Mouse (Mus musculus): ENCODE results near the gene Mlph. TPM values are rescaled to one million over a fixed set of nuclear protein-coding genes. Genes with fewer than 3 reads are reported as not detected.

The Mlph gene
- 0.06 and 0.13 TPM in 2 replicates for polyA plus RNA-seq (2015; fragmentation: Nextera tagmentation; extraction: Ambion mirVana)

DNA sequence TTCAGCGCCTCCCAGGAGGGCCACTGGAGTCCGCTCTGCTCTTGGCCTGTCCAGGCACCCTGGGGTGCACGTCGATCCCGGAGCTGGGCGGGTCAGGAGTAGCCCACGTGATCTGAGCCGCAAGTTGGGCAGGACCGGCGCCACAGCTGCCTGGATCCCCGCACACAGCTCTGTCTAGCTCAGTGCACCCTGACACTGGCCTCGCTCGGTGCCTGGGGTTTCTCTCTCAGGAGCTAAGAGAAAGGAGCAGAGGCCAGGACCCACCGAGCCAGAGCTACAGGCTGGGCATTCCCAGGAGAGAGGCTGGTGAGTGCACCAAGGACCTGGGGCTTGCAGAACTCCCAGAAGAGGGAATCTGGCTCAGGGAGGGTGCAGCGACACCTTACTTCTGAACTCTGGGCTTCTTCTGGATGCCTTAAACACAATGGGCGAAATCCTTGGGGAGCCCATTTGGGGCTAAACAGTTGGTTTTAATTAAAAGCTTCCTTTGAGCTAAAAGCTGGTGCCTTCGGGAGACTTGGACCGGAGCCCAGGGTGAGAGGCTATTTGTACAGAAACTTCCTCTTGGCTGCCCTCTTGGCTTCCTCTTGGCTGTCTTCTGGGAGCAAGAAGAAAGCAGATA, at the start of gene Mlph:
Mlph (plus strand) TSS at position 138 of the 622 bp plus-strand sequence.
- peaks cover 19% of the 10 kb centered on the region; the same call in 1 of the 2 replicates for H3K27me3 ChIP-seq
- 11% methylated on average over 18 of the region's 18 CpGs for WGBS
- H3K27ac ChIP-seq: no peak within 1 kb of the TSS
- ATAC-seq: no peak; the same call in 1 of the 2 replicates
- H3K4me2 ChIP-seq (replicated peaks): peak within 1 kb of the TSS; percentile 42
- H3K4me1 ChIP-seq (replicated peaks): peaks cover 8% of the 10 kb centered on the region
- H3K36me3 ChIP-seq: no peaks in the 10 kb centered on the region
- H3K9me3 ChIP-seq: 0 out of 2 replicates have a peak, but pooled peaks cover 7% of the 10 kb centered on the region
- no peak within 1 kb of the TSS for H3K4me3 ChIP-seq (replicated peaks)
- no peak within 1 kb of the TSS for H3K9ac ChIP-seq (replicated peaks)

DNA sequence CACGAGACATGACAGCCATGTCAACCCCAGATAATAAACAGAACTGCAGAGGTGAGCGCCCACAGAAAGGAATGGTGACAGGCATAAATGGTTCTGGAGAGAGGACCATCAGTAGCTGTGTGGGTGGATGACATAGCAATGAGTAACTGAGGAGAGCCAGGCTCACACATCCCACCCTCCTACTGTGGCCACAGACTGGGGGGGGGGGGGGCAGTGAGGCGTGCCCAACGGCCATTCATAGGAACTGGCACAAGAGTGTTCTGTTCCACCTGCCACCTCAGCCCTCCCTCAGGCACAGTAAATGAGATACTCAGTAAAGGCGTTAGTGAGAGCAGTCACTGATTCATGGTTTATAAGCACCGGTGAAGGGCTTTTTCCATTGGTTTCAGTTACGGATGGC, 48.2 kb upstream of the Mlph start:
- Histone ChIP-seq H3K4me2 (replicated peaks) (no peak overlapping the region), H3K9ac (replicated peaks) (no peak overlapping the region), H3K4me1 (replicated peaks) (no peaks in the 10 kb centered on the region), H3K27ac (no peak overlapping the region), H3K27me3 (no peaks in the 10 kb centered on the region), H3K36me3 (no peaks in the 10 kb centered on the region), H3K9me3 (peaks cover 5% of the 10 kb centered on the region; the same call in 1 of the 2 replicates), H3K4me3 (replicated peaks) (no peak overlapping the region)
- no peak for ATAC-seq
- 79% methylated on average over 7 of the region's 7 CpGs for WGBS

DNA sequence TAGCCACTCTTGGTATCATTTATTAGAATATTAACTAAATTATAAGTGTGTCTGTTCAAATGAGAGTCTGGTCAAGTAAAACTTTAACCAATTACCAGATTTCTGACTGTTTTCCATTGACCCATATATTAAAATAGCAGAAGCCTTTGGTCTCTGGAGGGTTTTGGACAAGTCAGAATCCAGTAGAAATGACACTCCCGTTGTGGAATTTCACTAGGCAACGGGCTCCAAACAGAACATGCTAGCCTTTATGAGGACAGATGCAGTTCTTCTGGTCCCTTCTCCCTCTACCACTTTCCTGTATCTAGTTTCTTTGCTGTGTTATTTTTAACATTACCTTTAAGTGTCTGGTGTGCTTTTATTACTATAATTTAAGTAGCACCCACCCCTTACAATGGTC, 44.3 kb upstream of the Mlph start:
- ATAC-seq: no peak
- 83% methylated on average over 2 of the region's 2 CpGs for WGBS
- H3K9me3 ChIP-seq: no peaks in the 10 kb centered on the region
- H3K9ac ChIP-seq (replicated peaks): no peak overlapping the region
- H3K4me1 ChIP-seq (replicated peaks): no peaks in the 10 kb centered on the region
- no peaks in the 10 kb centered on the region for H3K36me3 ChIP-seq
- H3K27me3 ChIP-seq: no peaks in the 10 kb centered on the region
- no peak overlapping the region for H3K27ac ChIP-seq
- no peak overlapping the region for H3K4me3 ChIP-seq (replicated peaks)
- H3K4me2 ChIP-seq (replicated peaks): no peak overlapping the region

DNA sequence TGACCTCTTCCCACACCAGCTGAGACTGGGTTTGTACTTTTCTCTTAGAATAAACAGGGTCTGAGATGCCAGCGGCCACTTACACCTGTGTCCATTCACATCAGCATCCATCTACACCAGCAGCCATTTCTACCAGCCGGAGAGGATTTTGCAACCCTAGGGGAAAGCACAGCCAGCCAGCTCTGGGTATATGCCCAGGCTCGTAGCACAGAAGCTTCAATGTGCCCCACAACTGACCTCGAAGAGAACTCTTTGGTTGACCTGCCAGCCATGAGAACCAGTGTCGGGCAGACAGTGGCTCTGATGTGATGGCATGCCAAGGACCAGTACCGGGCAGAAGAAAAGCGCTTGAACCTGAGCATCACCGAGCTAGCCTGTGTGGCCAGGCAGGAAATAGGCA, 39.5 kb upstream of the Mlph start:
- H3K9ac ChIP-seq (replicated peaks): no peak overlapping the region
- H3K36me3 ChIP-seq: no peaks in the 10 kb centered on the region
- no peaks in the 10 kb centered on the region for H3K4me1 ChIP-seq (replicated peaks)
- no peak for ATAC-seq
- no peak overlapping the region for H3K4me2 ChIP-seq (replicated peaks)
- H3K4me3 ChIP-seq (replicated peaks): no peak overlapping the region
- H3K9me3 ChIP-seq: no peaks in the 10 kb centered on the region
- H3K27me3 ChIP-seq: no peaks in the 10 kb centered on the region
- no peak overlapping the region for H3K27ac ChIP-seq
- 88% methylated on average over 8 of the region's 8 CpGs for WGBS

DNA sequence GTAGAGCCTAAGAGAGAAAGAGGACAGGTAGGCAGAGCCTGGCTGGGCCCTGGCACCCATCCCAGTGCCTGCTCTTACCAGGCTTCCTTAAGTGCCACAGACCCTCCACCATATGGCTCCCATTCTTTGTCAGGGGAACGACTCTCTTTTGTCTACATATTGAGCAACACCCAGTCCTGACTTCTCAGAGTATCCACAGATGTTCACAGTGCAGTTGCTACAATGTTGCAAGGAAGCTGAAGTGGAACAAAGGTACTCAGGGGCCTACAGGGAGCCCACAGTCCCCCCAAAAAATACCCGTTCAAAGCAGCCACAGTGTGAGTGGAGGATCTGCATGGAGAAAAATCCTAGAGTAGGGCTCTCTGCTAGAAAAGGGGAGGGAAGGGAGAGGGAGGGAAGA, 38.9 kb upstream of the Mlph start:
- Histone ChIP-seq H3K4me2 (replicated peaks) (no peak overlapping the region), H3K27me3 (no peaks in the 10 kb centered on the region), H3K4me1 (replicated peaks) (no peaks in the 10 kb centered on the region), H3K36me3 (no peaks in the 10 kb centered on the region), H3K27ac (no peak overlapping the region), H3K9ac (replicated peaks) (no peak overlapping the region), H3K4me3 (replicated peaks) (no peak overlapping the region), H3K9me3 (no peaks in the 10 kb centered on the region)
- 53% methylated on average over 2 of the region's 2 CpGs for WGBS
- ATAC-seq: no peak

DNA sequence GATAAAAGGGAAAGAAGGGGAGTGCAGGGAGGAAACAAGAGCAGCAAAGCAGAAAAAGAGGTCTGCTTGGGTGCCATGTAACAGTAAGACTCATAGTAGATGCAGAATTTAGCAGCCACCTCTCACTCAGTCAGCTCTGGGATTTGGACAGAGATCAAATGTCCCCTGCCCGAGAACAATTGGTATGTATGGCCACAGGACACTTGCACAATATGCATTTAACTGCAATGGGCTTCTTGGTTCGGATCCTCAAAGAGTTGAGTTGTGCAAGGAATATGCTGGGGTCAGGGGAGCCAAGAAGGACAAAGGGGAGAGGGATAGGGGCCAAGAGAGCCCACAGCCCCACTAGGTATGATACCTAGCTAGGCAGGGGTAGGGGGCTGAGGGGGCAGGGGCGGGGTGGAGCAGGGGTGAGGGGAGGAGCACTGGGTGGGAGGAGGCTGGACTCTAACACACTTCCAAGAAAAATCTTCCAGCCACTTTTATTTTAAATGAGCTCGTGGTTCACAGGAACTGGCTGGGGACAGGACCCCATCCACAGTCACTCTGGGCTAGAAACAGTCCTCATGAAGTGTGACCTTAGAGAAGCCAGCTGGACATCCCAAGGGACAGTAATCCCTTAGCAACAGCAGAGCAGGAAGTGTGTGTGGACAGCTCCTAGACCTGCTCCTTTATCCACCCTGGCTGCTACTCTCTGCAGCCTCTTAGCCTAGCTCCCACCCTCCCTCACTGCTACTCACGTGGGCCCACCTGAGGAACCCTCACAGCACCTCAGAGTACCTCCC, 38.2 kb upstream of the Mlph start:
- H3K4me2 ChIP-seq (replicated peaks): no peak overlapping the region
- H3K4me1 ChIP-seq (replicated peaks): no peaks in the 10 kb centered on the region
- H3K9ac ChIP-seq (replicated peaks): no peak overlapping the region
- H3K27ac ChIP-seq: no peak overlapping the region
- 62% methylated on average over 5 of the region's 5 CpGs for WGBS
- no peak overlapping the region for H3K4me3 ChIP-seq (replicated peaks)
- H3K36me3 ChIP-seq: no peaks in the 10 kb centered on the region
- H3K9me3 ChIP-seq: no peaks in the 10 kb centered on the region
- ATAC-seq: no peak
- no peaks in the 10 kb centered on the region for H3K27me3 ChIP-seq

DNA sequence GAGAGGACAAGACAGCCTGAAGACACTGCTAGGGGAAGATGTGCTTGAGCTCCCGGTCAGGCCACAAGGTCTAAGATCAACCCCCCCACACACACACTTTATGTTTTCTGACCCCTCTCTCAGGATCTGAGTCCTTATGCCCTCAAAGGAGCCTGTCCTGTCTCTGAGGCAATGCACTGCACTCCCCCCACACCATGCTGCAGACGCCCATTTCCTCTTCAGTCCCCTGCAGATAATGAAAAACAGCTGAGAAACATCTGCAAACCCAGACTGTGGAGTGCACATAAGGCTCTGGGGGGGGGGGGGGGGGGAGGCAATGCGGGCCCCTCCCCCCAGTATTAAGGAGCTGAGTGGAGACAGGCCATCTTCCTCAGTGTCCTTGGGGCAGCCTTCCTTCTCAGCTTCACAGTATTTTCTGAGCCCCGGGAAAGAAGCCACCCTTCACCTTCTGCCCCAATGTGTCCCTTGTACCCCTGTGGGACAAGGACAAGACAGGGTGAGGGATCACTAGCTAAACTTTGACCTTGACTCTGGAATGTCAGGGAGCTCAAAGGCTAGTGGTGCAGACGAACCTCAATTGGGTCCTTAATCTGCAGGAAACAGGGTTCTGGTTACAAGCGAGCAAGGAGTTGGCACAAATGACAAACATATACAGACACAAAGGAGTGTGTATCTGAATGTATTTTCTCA, 29.0 kb upstream of the Mlph start:
- 84% methylated on average over 6 of the region's 6 CpGs for WGBS
- no peak for ATAC-seq

DNA sequence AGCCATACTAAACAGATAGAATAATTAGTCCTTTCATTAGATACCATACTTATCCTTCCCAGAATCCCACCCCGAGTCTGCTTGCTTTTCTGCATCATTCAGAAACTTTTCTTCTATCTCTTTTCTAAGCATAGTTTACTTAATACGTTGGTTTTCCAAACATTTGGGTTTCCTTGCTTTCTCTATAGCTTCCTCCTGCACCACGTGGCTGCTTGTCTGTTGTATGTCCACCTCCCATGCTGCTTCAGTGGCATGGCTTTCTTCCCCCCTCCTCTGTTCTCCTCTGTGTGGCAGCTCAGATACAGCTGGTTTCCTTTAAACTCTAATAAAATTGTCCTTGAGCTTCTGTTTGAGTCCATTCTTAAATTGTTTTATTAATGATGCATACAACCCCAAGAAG, 20.4 kb upstream of the Mlph start:
- peaks cover 9% of the 10 kb centered on the region; the same call in 1 of the 2 replicates for H3K9me3 ChIP-seq
- H3K36me3 ChIP-seq: no peaks in the 10 kb centered on the region
- WGBS: 72% methylated on average over 3 of the region's 3 CpGs
- H3K4me1 ChIP-seq (replicated peaks): no peaks in the 10 kb centered on the region; the same call in 1 of the 2 replicates
- ATAC-seq: no peak
- H3K4me3 ChIP-seq (replicated peaks): no peak overlapping the region
- no peaks in the 10 kb centered on the region for H3K27me3 ChIP-seq
- no peak overlapping the region for H3K27ac ChIP-seq
- H3K4me2 ChIP-seq (replicated peaks): no peak overlapping the region
- H3K9ac ChIP-seq (replicated peaks): no peak overlapping the region

More for the DNA sequence above, 29.0 kb upstream of the Mlph start:
- Histone ChIP-seq H3K9me3 (0 out of 2 replicates have a peak, but pooled peaks cover 3% of the 10 kb centered on the region), H3K4me2 (replicated peaks) (no peak overlapping the region), H3K4me1 (replicated peaks) (no peaks in the 10 kb centered on the region), H3K9ac (replicated peaks) (no peak overlapping the region), H3K36me3 (no peaks in the 10 kb centered on the region), H3K27ac (no peak overlapping the region), H3K27me3 (no peaks in the 10 kb centered on the region), H3K4me3 (replicated peaks) (no peak overlapping the region)

DNA sequence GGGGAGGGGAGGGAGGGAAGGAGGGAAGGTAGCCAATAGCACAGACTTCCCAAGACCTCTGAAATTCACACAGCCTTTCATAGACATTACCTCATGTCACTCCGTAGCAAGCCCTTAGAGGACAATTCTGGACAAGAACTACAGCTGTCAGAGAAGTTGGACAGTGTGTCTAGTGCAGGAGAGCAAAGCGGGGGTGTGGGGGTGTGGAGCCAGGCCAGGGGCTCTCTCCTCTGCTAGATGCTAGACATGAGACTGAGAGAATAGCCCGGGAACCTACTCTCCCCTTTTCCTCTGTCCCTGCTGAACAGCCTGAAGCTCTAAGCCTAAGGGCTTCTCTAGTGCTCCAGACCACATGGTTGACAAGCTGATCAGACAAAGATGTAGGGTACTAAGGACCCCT, 19.9 kb upstream of the Mlph start:
- Histone ChIP-seq H3K4me2 (replicated peaks) (no peak overlapping the region), H3K9ac (replicated peaks) (no peak overlapping the region), H3K27ac (no peak overlapping the region), H3K4me1 (replicated peaks) (no peaks in the 10 kb centered on the region; the same call in 1 of the 2 replicates), H3K4me3 (replicated peaks) (no peak overlapping the region), H3K9me3 (peaks cover 8% of the 10 kb centered on the region; the same call in 1 of the 2 replicates), H3K36me3 (no peaks in the 10 kb centered on the region), H3K27me3 (no peaks in the 10 kb centered on the region)
- 93% methylated on average over 3 of the region's 3 CpGs for WGBS
- ATAC-seq: no peak

DNA sequence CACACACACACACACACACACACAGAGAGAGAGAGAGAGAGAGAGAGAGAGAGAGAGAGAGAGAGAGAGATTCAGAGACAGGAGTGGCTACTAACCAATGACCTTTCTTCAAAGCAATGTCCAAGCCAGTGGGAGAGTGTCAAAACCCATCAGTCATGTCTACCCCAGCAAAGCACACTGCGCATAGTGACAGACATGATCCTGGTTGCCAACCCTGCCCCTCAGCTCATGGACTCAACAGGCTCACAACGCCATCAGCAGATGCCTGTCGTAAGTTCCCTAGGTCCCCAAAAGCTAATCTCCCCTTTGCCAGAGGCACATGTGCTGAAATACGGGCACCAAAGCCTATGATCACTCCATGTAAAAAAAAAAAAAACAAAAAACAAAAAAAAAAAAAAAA, 18.6 kb upstream of the Mlph start:
- WGBS: 88% methylated on average over 4 of the region's 4 CpGs
- Histone ChIP-seq H3K27me3 (no peaks in the 10 kb centered on the region), H3K9me3 (peaks cover 4% of the 10 kb centered on the region; the same call in 1 of the 2 replicates), H3K27ac (no peak overlapping the region), H3K4me2 (replicated peaks) (no peak overlapping the region), H3K36me3 (no peaks in the 10 kb centered on the region), H3K4me3 (replicated peaks) (no peak overlapping the region), H3K9ac (replicated peaks) (no peak overlapping the region), H3K4me1 (replicated peaks) (no peaks in the 10 kb centered on the region; the same call in 1 of the 2 replicates)
- no peak for ATAC-seq

DNA sequence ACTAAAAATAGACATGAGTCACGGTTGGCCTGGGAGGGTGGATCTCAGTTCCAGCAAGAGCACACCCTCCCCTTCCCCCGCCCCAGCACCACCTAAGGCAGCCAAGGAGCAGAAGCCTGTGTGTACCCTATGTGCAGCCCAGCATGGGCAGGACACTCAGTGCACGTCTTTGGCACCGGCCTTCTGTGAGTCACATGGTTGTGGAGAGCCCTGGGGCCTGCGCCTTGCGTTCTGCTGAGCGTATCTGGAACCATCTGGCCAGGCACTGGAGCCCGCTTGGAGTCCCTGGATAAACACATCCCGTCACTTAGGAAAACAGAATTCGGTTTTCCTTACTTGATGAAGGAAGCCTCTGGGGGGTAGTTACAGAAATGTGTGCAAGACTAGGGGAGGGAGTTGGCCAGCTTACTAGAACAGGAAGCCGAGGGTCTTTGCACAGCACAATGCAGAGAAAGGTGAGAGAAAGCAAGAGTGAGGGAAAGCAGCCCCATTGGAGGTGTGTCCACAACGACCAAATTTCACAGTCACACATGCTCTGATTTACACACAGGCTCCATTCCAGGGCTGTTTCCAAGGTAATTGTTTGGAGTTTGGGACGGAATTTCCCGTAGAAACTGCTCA, 18.0 kb upstream of the Mlph start:
- Histone ChIP-seq H3K36me3 (no peaks in the 10 kb centered on the region), H3K27ac (no peak overlapping the region), H3K9me3 (no peaks in the 10 kb centered on the region), H3K9ac (replicated peaks) (no peak overlapping the region), H3K4me2 (replicated peaks) (no peak overlapping the region), H3K27me3 (no peaks in the 10 kb centered on the region), H3K4me3 (replicated peaks) (no peak overlapping the region), H3K4me1 (replicated peaks) (no peaks in the 10 kb centered on the region; the same call in 1 of the 2 replicates)
- ATAC-seq: peak; percentile 58
- WGBS: 73% methylated on average over 14 of the region's 14 CpGs
